Mouse (Mus musculus): ENCODE results near the gene Ywhag.

The Ywhag gene

GRCm38 (mm10) chr5:135910813-135911212, 23.6 kb downstream of the Ywhag start:
- no peak for DNase-seq

GRCm38 (mm10) chr5:135909646-135910045, 24.8 kb downstream of the Ywhag start:
- DNase-seq: no peak

- no peak for DNase-seq
These were observed 25.4 kb downstream of the Ywhag start for GRCm38 (mm10) chr5:135908989-135909388.

GRCm38 (mm10) chr5:135908185-135908584, 26.2 kb downstream of the Ywhag start:
- DNase-seq: no peak

GRCm38 (mm10) chr5:135907256-135907655, 27.2 kb downstream of the Ywhag start:
- DNase-seq: no peak

GRCm38 (mm10) chr5:135906846-135907245, 27.6 kb downstream of the Ywhag start:
- no peak for DNase-seq

- DNase-seq: no peak
These were observed 28.8 kb downstream of the Ywhag start for GRCm38 (mm10) chr5:135905320-135906225.

- DNase-seq: no peak
These were observed 30.2 kb downstream of the Ywhag start for GRCm38 (mm10) chr5:135904259-135904658.

GRCm38 (mm10) chr5:135903551-135904151, 30.8 kb downstream of the Ywhag start:
- peak; percentile 98 for DNase-seq

GRCm38 (mm10) chr5:135903058-135903457, 31.4 kb downstream of the Ywhag start:
- DNase-seq: no peak

GRCm38 (mm10) chr5:135901354-135902095, 32.9 kb downstream of the Ywhag start:
- DNase-seq: peak in 1 of 2 experiments; percentile 63

- no peak for DNase-seq
These were observed 33.7 kb downstream of the Ywhag start for GRCm38 (mm10) chr5:135900701-135901100.

GRCm38 (mm10) chr5:135899833-135900232, 34.6 kb downstream of the Ywhag start:
- no peak for DNase-seq

- DNase-seq: no peak
These were observed 35.4 kb downstream of the Ywhag start for GRCm38 (mm10) chr5:135898995-135899394.

GRCm38 (mm10) chr5:135898028-135898427, 36.4 kb downstream of the Ywhag start:
- peak; percentile 60 to 82 for DNase-seq

- DNase-seq: no peak
These were observed 39.5 kb downstream of the Ywhag start for GRCm38 (mm10) chr5:135894958-135895357.

GRCm38 (mm10) chr5:135892589-135893351, 41.6 kb downstream of the Ywhag start:
- DNase-seq: peak; percentile 10 to 14

- DNase-seq: no peak
These were observed 43.5 kb downstream of the Ywhag start for GRCm38 (mm10) chr5:135890920-135891319.

- no peak for DNase-seq
These were observed 44.1 kb downstream of the Ywhag start for GRCm38 (mm10) chr5:135890323-135890722.

GRCm38 (mm10) chr5:135888405-135889215, 45.8 kb downstream of the Ywhag start:
- DNase-seq: no peak

- no peak for DNase-seq
These were observed 46.7 kb downstream of the Ywhag start, which contains the start of gene Hspb1 for GRCm38 (mm10) chr5:135887675-135888102. TSS of gene Hspb1 (plus strand) at chr5:135887919.

- DNase-seq: no peak
These were observed 49.8 kb downstream of the Ywhag start for GRCm38 (mm10) chr5:135884641-135885040.

All from cerebellum, postnatal 14 days (tissue).